Mouse (Mus musculus) neural tube, embryonic 14.5 days (tissue): Measurements from ENCODE around the gene Oit1. TPM values are rescaled to one million over a fixed set of nuclear protein-coding genes. Genes with fewer than 3 reads are reported as not detected.

Source experiments
- polyA plus RNA-seq: library from polyadenylated mRNA; unstranded; fragments of >200 nt; fragmentation: Nextera tagmentation; extraction: Ambion mirVana; gene quantifications from 2 replicates; pipeline ENCODE4 v1.2.1, GENCODE M21; 2014

Gene Oit1
- polyA plus RNA-seq, 1 experiment from 2014 or later, result not detected

Other genes with a start within 250 kb of the Oit1 start
- 276 and 285 TPM in 2 replicates for gene Pdhb, start 205.7 kb downstream of the Oit1 start, polyA plus RNA-seq
- gene Kctd6, start 164.6 kb downstream of the Oit1 start, polyA plus RNA-seq, result 10.8 and 12.9 TPM in 2 replicates
- gene Acox2, start 119.4 kb downstream of the Oit1 start, polyA plus RNA-seq, result not detected in 2 replicates
- 0.07 and 0.13 TPM in 2 replicates for gene Fam107a, start 60.7 kb downstream of the Oit1 start, polyA plus RNA-seq